Mouse (Mus musculus): Measurements from ENCODE around the gene Phf3. TPM values are rescaled to one million over a fixed set of nuclear protein-coding genes. Genes with fewer than 3 reads are reported as not detected.
"Not testable (repeated sequence)": the region's sequence is repeated elsewhere in the genome, so short reads cannot be mapped to it uniquely, and the experiment has no call there.

The Phf3 gene
- total RNA-seq, 2 experiments from 2014 or later: 96.7 to 99.0 TPM

DNA sequence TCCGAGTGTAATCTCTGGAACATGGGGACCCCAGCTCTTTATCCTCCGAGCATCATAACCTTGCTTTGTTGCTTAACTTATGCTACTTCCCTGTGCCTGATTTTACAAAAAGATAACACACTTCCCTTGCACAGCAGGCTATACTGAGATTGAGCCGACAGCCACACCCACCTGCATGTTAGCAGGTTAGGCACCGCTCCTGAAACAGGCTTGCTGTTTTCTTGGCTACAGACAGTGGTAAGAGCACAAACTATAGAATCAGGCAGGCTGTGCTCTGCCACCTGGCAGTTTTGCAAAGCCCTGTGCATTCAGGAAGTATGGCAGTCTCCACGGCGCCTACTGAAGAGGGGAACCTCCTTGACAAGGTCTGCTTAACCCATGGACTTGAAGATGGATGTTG, 100.1 kb downstream of the Phf3 start:
- DNase-seq (ENCODE audit: low spot score in 2 of 2): no peak

- no peak for DNase-seq (ENCODE audit: low spot score in 2 of 2)
Observed at GRCm38 (mm10) chr1:30772851-30773250, 100.9 kb downstream of the Phf3 start.

- DNase-seq (ENCODE audit: low spot score in 2 of 2): no peak
Observed at GRCm38 (mm10) chr1:30771772-30772171, 101.9 kb downstream of the Phf3 start.

DNA sequence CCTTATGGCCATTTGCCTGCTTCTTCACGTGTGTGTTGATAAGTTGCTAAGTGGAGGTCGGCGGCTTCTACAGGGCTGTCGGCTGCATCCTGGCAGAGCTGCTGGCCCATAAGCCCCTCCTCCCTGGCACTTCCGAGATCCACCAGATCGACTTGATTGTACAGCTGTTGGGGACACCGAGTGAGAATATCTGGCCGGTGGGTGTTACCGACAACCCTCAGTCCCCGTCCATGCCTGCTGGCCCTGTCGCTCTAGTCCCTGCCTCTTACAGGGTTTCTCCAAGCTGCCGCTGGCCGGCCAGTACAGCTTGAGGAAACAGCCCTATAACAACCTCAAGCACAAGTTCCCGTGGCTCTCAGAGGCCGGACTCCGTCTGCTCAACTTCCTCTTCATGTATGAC, 103.1 kb downstream of the Phf3 start:
- not testable (repeated sequence) for DNase-seq (ENCODE audit: low spot score in 2 of 2)

- no peak for DNase-seq (ENCODE audit: low spot score in 2 of 2)
Observed at GRCm38 (mm10) chr1:30756794-30757193, 116.9 kb downstream of the Phf3 start.

DNA sequence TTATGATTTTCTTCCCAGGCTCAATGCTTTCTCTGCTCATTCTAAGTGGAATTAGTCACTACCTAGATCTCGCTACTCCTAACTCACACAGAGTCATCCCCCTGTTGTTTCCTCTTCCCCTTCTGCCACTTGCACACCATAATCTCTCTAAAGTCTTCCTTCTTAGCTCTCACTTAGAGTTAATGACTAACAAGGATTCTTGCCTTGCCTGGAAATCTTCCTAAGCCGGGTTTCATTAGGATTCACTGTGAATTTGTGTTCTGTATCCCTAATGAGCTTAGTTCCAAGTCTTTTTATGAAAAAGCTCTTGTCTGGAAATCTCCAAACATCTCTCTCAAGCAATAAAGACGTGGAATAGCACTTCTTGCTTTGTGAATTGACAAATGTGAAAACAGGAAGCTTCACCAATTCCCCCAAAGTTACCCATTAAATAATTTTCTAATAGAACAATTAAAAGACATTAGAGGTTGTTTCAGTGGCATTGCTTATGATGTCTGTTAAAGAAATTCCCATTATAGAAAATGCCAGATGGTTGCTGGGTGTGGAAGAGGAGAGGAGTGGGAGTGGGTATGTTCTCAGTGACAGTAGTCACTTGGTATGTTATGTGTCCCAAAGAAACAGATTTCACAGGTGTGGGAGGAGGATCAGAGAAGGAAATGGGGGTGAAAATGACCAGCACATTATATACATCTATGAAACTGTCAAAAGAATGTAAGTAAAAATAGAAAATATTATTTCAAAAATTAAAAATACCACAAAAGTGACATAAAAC, 118.1 kb downstream of the Phf3 start:
- no peak for DNase-seq (ENCODE audit: low spot score in 2 of 2)

Other genes with a start within 250 kb of the Phf3 start
- not detected for gene AC153137.1, start 104.0 kb upstream of the Phf3 start, total RNA-seq (2021)

Data from adrenal gland, postnatal 4 days (tissue).